Mouse (Mus musculus) 416B (cell line): ENCODE measurements around the gene Ttc16.

Source experiments
- DNase-seq: peaks from one replicate; pipeline ENCODE4 v3.0.0; 2011; ENCODE audit warnings: low read depth

The Ttc16 gene

GRCm38 (mm10) chr2:32775359-32776074 is at the start of gene Ttc16, which contains the start of gene Ptrh1:
TSS of gene Ttc16 (minus strand) at chr2:32775633.
TSS of gene Ptrh1 (plus strand) at chr2:32775786.
- peak; percentile 98 for DNase-seq

- no peak for DNase-seq
Observed at GRCm38 (mm10) chr2:32824778-32825177, 49.3 kb upstream of the Ttc16 start.

- DNase-seq = no peak
Observed at GRCm38 (mm10) chr2:32824181-32824580, 48.7 kb upstream of the Ttc16 start.

- no peak for DNase-seq
Observed at GRCm38 (mm10) chr2:32823579-32824154, 48.2 kb upstream of the Ttc16 start.

- no peak for DNase-seq
Observed at GRCm38 (mm10) chr2:32823153-32823552, 47.7 kb upstream of the Ttc16 start.

GRCm38 (mm10) chr2:32822643-32823042 is 47.2 kb upstream of the Ttc16 start:
- no peak for DNase-seq

GRCm38 (mm10) chr2:32821041-32821802 is 45.8 kb upstream of the Ttc16 start:
- peak; percentile 67 for DNase-seq

GRCm38 (mm10) chr2:32818208-32818607 is 42.8 kb upstream of the Ttc16 start:
- DNase-seq = no peak

- DNase-seq = no peak
Observed at GRCm38 (mm10) chr2:32817589-32817988, 42.2 kb upstream of the Ttc16 start.

- no peak for DNase-seq
Observed at GRCm38 (mm10) chr2:32816946-32817581, 41.6 kb upstream of the Ttc16 start.

- no peak for DNase-seq
Observed at GRCm38 (mm10) chr2:32816497-32816896, 41.1 kb upstream of the Ttc16 start.

- no peak for DNase-seq
Observed at GRCm38 (mm10) chr2:32811959-32812358, 36.5 kb upstream of the Ttc16 start.

GRCm38 (mm10) chr2:32808816-32809566 is 33.6 kb upstream of the Ttc16 start:
- DNase-seq = no peak

GRCm38 (mm10) chr2:32798251-32798962 is 23.0 kb upstream of the Ttc16 start:
- DNase-seq = no peak

GRCm38 (mm10) chr2:32795748-32796418 is 20.4 kb upstream of the Ttc16 start:
- no peak for DNase-seq

GRCm38 (mm10) chr2:32791297-32791696 is 15.9 kb upstream of the Ttc16 start:
- no peak for DNase-seq

GRCm38 (mm10) chr2:32788581-32788980 is 13.1 kb upstream of the Ttc16 start:
- no peak for DNase-seq

GRCm38 (mm10) chr2:32787176-32787575 is 11.7 kb upstream of the Ttc16 start:
- peak; percentile 61 for DNase-seq

- DNase-seq = no peak
Observed at GRCm38 (mm10) chr2:32784048-32784681, 8.7 kb upstream of the Ttc16 start, which contains the start of gene Cfap157. TSS of gene Cfap157 (minus strand) at chr2:32784428.

- DNase-seq = no peak
Observed at GRCm38 (mm10) chr2:32781710-32782109, 6.3 kb upstream of the Ttc16 start.
